Mouse (Mus musculus) midbrain, embryonic 16.5 days (tissue): ENCODE measurements around the gene Eea1. TPM values are rescaled to one million over a fixed set of nuclear protein-coding genes. Genes with fewer than 3 reads are reported as not detected.
"Not testable (repeated sequence)": the region's sequence is repeated elsewhere in the genome, so short reads cannot be mapped to it uniquely, and the experiment has no call there.

Experiments
- ATAC-seq: fragments of 200-750 bp; cut with Nextera tagmentation; 2 replicates; pipeline ENCODE4 v1.8.0; 2017; ENCODE audit warnings: moderate TSS enrichment
- H3K27ac ChIP-seq: fragments of 300-500 bp; sonication (generic); 2 replicates; pipeline ENCODE4 v1.5.1; 2014; ENCODE audit warnings: mild to moderate bottlenecking, low read length, mixed read lengths
- H3K27me3 ChIP-seq: fragments of 300-500 bp; sonication (generic); 2 replicates; pipeline ENCODE4 v1.6.1; 2014; ENCODE audit warnings: low read depth, low read length, mixed read lengths; ENCODE audit not compliant: control insufficient read depth, insufficient read depth
- H3K36me3 ChIP-seq: fragments of 300-500 bp; sonication (generic); 2 replicates; pipeline ENCODE4 v1.6.1; 2014; ENCODE audit warnings: mild to moderate bottlenecking, low read length, moderate library complexity, mixed read lengths; ENCODE audit not compliant: control insufficient read depth, insufficient read depth
- H3K4me1 ChIP-seq: fragments of 300-500 bp; sonication (generic); 2 replicates; pipeline ENCODE4 v1.6.1; 2014; ENCODE audit warnings: mild to moderate bottlenecking, low read length, mixed read lengths; ENCODE audit not compliant: control insufficient read depth, insufficient read depth
- H3K4me2 ChIP-seq: fragments of 300-500 bp; sonication (generic); 2 replicates; pipeline ENCODE4 v1.6.1; 2014; ENCODE audit warnings: mild to moderate bottlenecking, low read length, mixed read lengths
- H3K4me3 ChIP-seq: fragments of 300-500 bp; sonication (generic); 2 replicates; pipeline ENCODE4 v1.5.1; 2014; ENCODE audit warnings: low read depth, mild to moderate bottlenecking, low read length, moderate library complexity, mixed read lengths
- H3K9ac ChIP-seq: fragments of 300-500 bp; sonication (generic); 2 replicates; pipeline ENCODE4 v1.6.1; 2014; ENCODE audit warnings: low read depth, low read length, mixed read lengths
- H3K9me3 ChIP-seq: fragments of 300-500 bp; sonication (generic); replicated peaks from 2 replicates; pipeline ENCODE4 v1.6.1; 2014; ENCODE audit warnings: mild to moderate bottlenecking, low read length, mixed read lengths; ENCODE audit not compliant: control insufficient read depth, poor library complexity, severe bottlenecking
- WGBS: fragments of 180-500 bp; shearing (Covaris S2); extraction: QIAGEN DNeasy Blood & Tissue Kit; methylation state at CpG from one replicate; pipeline ENCODE4 v1.1.7; 2014; 5-methylcytosine and 5-hydroxymethylcytosine counted together
- polyA plus RNA-seq: library from polyadenylated mRNA; unstranded; fragments of >200 nt; fragmentation: Nextera tagmentation; extraction: Ambion mirVana; gene quantifications from 2 replicates; pipeline ENCODE4 v1.2.1, GENCODE M21; 2015

Eea1 gene
- polyA plus RNA-seq, 1 experiment from 2014 or later: 21.0 TPM

GRCm38 (mm10) chr10:95909246-95909909 is 31.1 kb upstream of the Eea1 start:
- ATAC-seq: no peak
- H3K36me3 ChIP-seq: no peaks in the 10 kb centered on the region
- no peaks in the 10 kb centered on the region for H3K4me1 ChIP-seq
- no peak overlapping the region for H3K27ac ChIP-seq
- H3K9ac ChIP-seq: no peak overlapping the region
- H3K27me3 ChIP-seq: no peaks in the 10 kb centered on the region
- 96% methylated on average over 4 of the region's 4 CpGs for WGBS
- no peaks in the 10 kb centered on the region for H3K9me3 ChIP-seq
- no peak overlapping the region for H3K4me3 ChIP-seq
- no peak overlapping the region for H3K4me2 ChIP-seq

- no peaks in the 10 kb centered on the region for H3K36me3 ChIP-seq
- no peaks in the 10 kb centered on the region for H3K9me3 ChIP-seq
- no peak overlapping the region for H3K4me2 ChIP-seq
- no peak for ATAC-seq
- H3K27ac ChIP-seq: no peak overlapping the region
- H3K4me1 ChIP-seq: no peaks in the 10 kb centered on the region
- H3K4me3 ChIP-seq: no peak overlapping the region
- no peaks in the 10 kb centered on the region for H3K27me3 ChIP-seq
- WGBS: 83% methylated on average over 5 of the region's 5 CpGs
- no peak overlapping the region for H3K9ac ChIP-seq
Observed at GRCm38 (mm10) chr10:95911016-95911415, 29.4 kb upstream of the Eea1 start.

- H3K9me3 ChIP-seq: no peaks in the 10 kb centered on the region
- H3K27ac ChIP-seq: no peak overlapping the region
- H3K4me2 ChIP-seq: no peak overlapping the region
- no peaks in the 10 kb centered on the region for H3K36me3 ChIP-seq
- no peak overlapping the region for H3K4me3 ChIP-seq
- no peak overlapping the region for H3K9ac ChIP-seq
- 86% methylated on average over 5 of the region's 5 CpGs for WGBS
- no peaks in the 10 kb centered on the region for H3K27me3 ChIP-seq
- no peak for ATAC-seq
- H3K4me1 ChIP-seq: no peaks in the 10 kb centered on the region
Observed at GRCm38 (mm10) chr10:95914434-95915174, 25.8 kb upstream of the Eea1 start.

- H3K27ac ChIP-seq: no peak overlapping the region
- no peaks in the 10 kb centered on the region for H3K36me3 ChIP-seq
- H3K27me3 ChIP-seq: no peaks in the 10 kb centered on the region
- H3K4me1 ChIP-seq: no peaks in the 10 kb centered on the region
- H3K9ac ChIP-seq: no peak overlapping the region
- H3K9me3 ChIP-seq: no peaks in the 10 kb centered on the region
- H3K4me2 ChIP-seq: no peak overlapping the region
- no peak overlapping the region for H3K4me3 ChIP-seq
- 78% methylated on average over 3 of the region's 3 CpGs for WGBS
- no peak for ATAC-seq
Observed at GRCm38 (mm10) chr10:95918716-95919115, 21.7 kb upstream of the Eea1 start.

- H3K4me1 ChIP-seq: no peaks in the 10 kb centered on the region
- H3K4me2 ChIP-seq: no peak overlapping the region
- no peak overlapping the region for H3K9ac ChIP-seq
- no peaks in the 10 kb centered on the region for H3K9me3 ChIP-seq
- H3K36me3 ChIP-seq: no peaks in the 10 kb centered on the region
- H3K4me3 ChIP-seq: no peak overlapping the region
- ATAC-seq: no peak
- 81% methylated on average over 6 of the region's 6 CpGs for WGBS
- no peaks in the 10 kb centered on the region for H3K27me3 ChIP-seq
- H3K27ac ChIP-seq: no peak overlapping the region
Observed at GRCm38 (mm10) chr10:95923263-95924217, 16.9 kb upstream of the Eea1 start.

- H3K4me3 ChIP-seq, H3K27me3 ChIP-seq, H3K27ac ChIP-seq, H3K9ac ChIP-seq, H3K36me3 ChIP-seq, H3K4me1 ChIP-seq, H3K4me2 ChIP-seq, H3K9me3 ChIP-seq, ATAC-seq: not testable (repeated sequence)
- WGBS: 90% methylated on average over 13 of the region's 13 CpGs
Observed at GRCm38 (mm10) chr10:95933631-95934030, 6.8 kb upstream of the Eea1 start.

- peak overlapping the region; percentile 91 for H3K27ac ChIP-seq
- no peaks in the 10 kb centered on the region for H3K27me3 ChIP-seq
- H3K36me3 ChIP-seq: no peaks in the 10 kb centered on the region
- H3K9ac ChIP-seq: peak overlapping the region; percentile 85
- peak overlapping the region; percentile 73 for H3K4me2 ChIP-seq
- ATAC-seq: peak; percentile 90
- peaks cover 19% of the 10 kb centered on the region for H3K4me1 ChIP-seq
- H3K4me3 ChIP-seq: peak overlapping the region; percentile 88
- no peaks in the 10 kb centered on the region for H3K9me3 ChIP-seq
- 8% methylated on average over 42 of the region's 69 CpGs for WGBS
Observed at GRCm38 (mm10) chr10:95940901-95941767, 684 bp downstream of the Eea1 start.

GRCm38 (mm10) chr10:95941768-95942425 is 1.4 kb downstream of the Eea1 start:
- Histone ChIP-seq H3K27me3 (no peaks in the 10 kb centered on the region), H3K36me3 (no peaks in the 10 kb centered on the region), H3K27ac (no peak overlapping the region), H3K4me1 (peaks cover 19% of the 10 kb centered on the region), H3K4me3 (peak overlapping the region; percentile 88), H3K9ac (peak overlapping the region; percentile 85), H3K4me2 (peak overlapping the region; percentile 73), H3K9me3 (no peaks in the 10 kb centered on the region)
- ATAC-seq: no peak
- 63% methylated on average over 6 of the region's 6 CpGs for WGBS
